Mouse (Mus musculus): Measurements from ENCODE around the gene Focad.

Focad gene

DNA sequence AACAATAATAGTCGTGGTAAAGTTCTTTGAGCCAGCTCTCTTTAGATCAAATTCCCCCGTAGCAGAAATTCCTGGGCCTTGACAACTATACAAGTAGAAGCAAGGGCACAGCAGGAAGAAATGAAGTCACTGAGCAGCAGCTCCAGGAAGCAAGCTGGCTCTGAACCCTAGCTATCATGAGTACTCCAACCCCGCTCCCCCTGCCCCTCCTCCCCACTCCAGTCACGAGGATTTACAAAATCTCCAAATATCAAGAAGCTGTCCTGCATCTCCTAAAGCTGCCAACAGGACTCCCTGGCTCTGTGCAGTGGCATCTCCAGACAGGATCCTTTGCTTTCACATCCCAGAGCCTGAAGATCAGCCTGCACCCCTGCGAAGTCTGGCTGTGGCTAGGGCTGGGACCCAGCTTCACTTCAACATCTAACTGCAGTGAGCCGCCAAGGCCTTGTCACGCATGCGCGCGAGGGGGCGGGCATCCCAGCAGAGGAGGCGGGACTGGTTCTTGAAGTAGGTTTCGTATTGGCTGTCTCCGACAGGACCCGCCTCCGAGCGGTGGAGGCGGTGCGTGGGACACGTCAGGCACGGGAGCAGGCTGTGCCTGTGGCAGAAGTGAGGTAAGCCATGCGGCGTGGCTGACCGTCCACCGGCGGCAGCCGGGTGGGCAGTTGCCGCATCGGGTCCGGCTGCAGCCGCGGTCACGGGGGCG lies at the start of gene Focad:
Gene Focad, plus strand, starts transcription at position 568 of the 706 bp plus-strand sequence.
- peak; percentile 94 for DNase-seq (ENCODE audit: low read depth, low spot score)

DNA sequence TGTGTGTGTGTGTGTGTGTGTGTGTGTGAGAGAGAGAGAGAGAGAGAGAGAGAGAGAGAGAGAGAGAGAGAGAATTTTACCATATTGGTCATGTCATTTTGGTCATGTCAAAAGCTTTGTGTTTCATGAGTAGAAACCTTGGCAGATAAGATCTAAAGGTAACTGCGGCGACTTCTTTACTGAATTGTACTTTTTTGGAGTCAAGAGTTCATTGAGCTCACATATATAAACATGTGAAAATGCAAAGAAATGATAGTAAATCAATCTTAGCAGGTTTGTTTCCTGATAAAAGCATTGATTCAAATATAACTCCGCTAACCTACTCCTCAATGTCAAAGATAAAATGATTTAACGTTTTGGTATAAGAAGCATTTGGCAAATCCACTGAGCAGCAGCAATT lies 49.3 kb upstream of the Focad start:
- DNase-seq (ENCODE audit: low read depth, low spot score): no peak

- no peak for DNase-seq (ENCODE audit: low read depth, low spot score)
These were observed 48.1 kb upstream of the Focad start for GRCm38 (mm10) chr4:88046280-88046679.

DNA sequence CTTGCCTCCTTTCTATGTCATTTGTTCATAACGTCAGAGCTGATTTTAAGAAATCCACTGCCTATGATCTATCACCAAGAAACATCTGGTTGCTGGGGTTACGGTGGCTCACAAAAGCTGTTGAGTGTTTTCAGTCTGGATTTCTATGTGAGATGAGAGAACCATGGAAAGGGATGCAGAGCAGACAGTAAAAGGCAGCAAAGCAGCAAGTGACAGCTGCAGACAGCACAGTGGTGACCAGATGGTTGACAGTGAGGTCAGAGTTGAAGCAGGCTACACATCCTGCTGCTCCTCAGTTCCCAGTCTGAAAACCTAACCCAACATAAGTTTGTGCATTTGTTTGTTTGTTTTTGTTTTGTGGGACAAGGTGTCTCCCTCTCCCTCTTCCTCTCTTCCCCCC lies 19.0 kb upstream of the Focad start:
- no peak for DNase-seq (ENCODE audit: low read depth, low spot score)

DNA sequence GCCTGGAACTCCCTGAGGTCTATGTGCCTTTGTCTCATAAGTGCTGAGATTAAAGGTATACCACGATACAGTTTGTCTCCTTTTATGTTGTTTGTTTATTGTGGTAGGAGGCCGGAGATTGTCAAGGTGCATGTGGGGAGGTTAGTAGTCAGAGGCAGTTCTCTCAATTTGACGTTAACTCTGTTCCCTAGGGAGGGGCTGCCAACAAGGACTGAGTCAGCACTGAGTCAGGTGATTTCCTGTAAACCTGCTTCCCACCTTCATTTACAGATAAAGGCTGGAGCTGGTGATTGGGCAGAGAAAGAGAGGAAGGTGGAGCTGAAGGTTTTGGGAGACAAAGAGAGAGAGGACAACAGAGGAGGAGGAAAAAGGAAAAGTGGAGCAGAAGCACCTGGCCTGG lies 15.4 kb upstream of the Focad start:
- no peak for DNase-seq (ENCODE audit: low read depth, low spot score)

DNA sequence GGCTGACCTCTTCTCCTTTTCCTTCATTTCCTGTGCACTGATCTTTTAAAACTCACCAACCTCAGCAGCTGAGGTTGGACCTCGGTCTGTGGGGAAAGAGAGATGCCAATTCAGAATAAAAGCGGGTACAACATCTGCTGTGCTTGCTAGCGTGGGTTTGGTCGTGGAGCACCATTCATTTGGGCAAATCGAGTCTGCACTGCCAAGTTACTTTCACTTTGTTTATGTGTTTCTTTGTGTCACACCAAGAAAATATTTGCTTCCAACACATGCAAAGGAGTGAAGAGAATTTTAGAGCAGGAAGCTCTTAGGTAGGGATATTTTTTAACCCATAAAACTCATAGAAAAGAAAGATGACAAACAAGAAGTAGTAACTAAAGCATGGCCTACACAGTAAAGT lies 13.0 kb upstream of the Focad start:
- DNase-seq (ENCODE audit: low read depth, low spot score): no peak

- DNase-seq (ENCODE audit: low read depth, low spot score): no peak
These were observed 12.5 kb upstream of the Focad start for GRCm38 (mm10) chr4:88081885-88082284.

GRCm38 (mm10) chr4:88082381-88082780 lies 12.0 kb upstream of the Focad start:
- DNase-seq (ENCODE audit: low read depth, low spot score): no peak

DNA sequence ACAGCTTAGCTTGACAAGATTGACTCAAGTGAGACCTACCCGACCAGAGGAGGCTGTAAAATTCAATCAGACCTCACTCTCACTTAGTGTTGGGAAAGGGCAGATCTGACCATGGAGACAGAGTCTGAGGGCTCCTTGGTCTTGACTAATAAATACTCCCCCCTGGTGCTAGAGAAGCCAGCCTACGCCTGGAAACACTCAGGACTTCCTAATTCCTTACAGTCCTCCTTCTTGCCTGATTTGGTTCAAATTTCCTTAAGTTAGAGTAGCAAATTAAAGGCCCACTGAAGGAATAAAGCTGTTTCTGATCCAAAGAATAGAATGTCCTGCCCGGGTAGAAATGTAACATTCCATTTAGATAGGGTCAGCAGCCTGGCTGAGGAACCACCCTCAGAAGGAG lies 10.6 kb upstream of the Focad start:
- DNase-seq (ENCODE audit: low read depth, low spot score): no peak

DNA sequence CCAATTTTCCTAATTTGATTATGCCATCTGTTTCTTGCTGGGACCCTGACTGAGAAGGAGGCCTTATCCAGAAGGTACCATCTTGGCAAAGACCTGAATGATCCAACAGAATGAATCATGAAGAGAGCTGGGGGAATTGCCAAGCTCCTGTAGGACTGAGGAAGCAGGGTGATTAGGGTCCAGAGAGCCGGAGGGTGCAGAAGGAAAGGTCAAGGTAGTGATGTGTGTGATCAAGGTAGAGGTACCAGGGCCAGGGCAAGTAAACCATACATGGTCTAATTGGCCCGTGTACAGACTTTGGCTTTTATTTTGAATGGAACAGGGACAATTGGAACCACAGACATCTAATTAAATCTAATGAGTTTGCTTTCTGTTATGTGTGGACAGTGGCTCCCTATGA lies 4.1 kb upstream of the Focad start:
- no peak for DNase-seq (ENCODE audit: low read depth, low spot score)

GRCm38 (mm10) chr4:88094768-88095420 lies 465 bp downstream of the Focad start:
- no peak for DNase-seq (ENCODE audit: low read depth, low spot score)

- no peak for DNase-seq (ENCODE audit: low read depth, low spot score)
These were observed 1.3 kb downstream of the Focad start for GRCm38 (mm10) chr4:88095693-88096092.

DNA sequence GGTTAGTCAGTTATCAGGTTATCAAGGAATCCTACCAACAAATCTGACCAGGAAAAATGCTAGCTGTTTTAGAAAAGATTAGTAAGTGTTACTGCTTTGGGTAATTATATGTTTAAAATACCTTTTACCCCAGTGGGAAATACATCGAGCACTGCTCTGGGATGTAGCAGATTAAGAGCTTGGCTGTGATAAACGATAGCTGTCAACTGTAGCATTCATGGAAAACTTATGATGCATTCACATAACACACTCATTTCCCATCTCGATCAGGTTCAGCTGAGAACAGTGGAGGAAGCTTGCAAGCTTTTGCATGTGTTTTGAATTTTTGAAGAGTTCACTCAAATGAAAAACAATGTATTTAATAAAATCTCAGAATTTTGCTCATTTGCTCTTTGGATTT lies 14.2 kb downstream of the Focad start:
- no peak for DNase-seq (ENCODE audit: low read depth, low spot score)

GRCm38 (mm10) chr4:88117331-88117730 lies 22.9 kb downstream of the Focad start:
- DNase-seq (ENCODE audit: low read depth, low spot score): no peak

- DNase-seq (ENCODE audit: low read depth, low spot score): no peak
These were observed 23.5 kb downstream of the Focad start for GRCm38 (mm10) chr4:88117942-88118341.

GRCm38 (mm10) chr4:88118750-88119395 lies 24.4 kb downstream of the Focad start:
- DNase-seq (ENCODE audit: low read depth, low spot score): no peak

GRCm38 (mm10) chr4:88120091-88120490 lies 25.7 kb downstream of the Focad start:
- no peak for DNase-seq (ENCODE audit: low read depth, low spot score)

- DNase-seq (ENCODE audit: low read depth, low spot score): no peak
These were observed 28.0 kb downstream of the Focad start for GRCm38 (mm10) chr4:88122472-88122871.

GRCm38 (mm10) chr4:88135936-88136335 lies 41.5 kb downstream of the Focad start:
- no peak for DNase-seq (ENCODE audit: low read depth, low spot score)

DNA sequence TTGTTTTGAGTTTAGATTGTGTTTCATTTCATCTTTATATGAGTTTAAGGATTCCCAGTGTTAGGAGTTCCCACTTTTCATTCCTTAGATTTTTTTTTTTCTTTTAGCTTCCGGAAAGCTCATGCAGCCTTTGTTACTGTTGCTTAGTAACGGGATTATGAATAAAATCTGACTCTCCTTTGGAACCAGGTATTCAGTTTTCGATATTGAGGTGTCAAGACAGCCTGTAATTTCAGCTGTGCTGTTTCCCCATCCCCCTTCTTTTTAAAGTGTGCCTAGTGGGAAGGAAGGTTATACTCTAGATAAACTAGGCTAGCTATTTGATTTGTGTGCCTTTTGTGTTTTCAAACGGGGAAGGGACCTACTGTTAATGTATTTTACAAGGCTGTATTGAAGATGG lies 42.1 kb downstream of the Focad start:
- no peak for DNase-seq (ENCODE audit: low read depth, low spot score)

DNA sequence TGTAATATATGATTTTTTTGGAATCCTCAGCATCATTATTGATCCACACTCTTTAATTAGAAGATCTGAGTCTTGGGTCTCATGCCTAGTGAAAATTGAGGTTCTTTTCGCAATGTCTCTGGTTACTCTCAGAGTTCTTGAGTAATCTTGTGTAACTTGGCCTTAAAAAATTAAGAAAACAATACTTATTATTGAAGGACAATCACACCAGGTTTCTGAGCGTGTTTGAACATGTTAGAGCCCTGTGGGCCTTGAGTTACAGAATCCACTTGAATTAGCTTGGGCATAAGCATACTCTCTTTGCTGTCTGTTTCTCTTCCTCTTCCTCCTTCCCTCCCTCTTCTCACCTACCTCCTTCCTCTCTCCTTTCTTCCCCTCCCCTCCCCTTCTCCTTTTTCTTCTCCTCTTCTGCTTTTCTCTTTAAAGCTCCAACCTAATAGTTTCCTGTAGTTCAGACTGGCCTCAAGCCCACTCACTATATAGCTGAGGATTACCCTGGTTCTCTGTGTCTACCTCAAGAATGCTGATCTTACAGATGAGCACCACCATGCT lies 44.0 kb downstream of the Focad start:
- DNase-seq (ENCODE audit: low read depth, low spot score): no peak

DNA sequence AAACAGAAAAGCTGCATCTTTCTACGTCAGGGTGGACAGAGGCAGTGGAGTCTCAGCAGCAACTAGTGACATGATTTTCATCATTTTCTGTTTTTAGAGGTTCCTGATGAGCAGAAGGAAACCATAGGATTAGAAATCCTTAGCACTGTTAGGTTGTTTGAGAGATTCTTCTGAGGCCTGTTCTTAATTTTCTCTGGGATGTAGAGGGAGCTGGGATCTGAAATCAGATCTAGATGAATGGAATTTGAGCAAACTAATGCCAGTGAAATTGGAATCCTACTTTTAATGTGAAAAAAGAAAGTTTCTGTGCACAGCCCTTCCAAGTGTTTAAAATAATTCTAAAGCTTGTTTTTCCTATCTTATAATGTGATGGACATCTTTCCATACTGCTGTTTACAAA lies 55.0 kb downstream of the Focad start:
- no peak for DNase-seq (ENCODE audit: low read depth, low spot score)
